Mouse (Mus musculus): Measurements from ENCODE around the gene Hpcal1. TPM values are rescaled to one million over a fixed set of nuclear protein-coding genes. Genes with fewer than 3 reads are reported as not detected.
"Not testable (repeated sequence)": the region's sequence is repeated elsewhere in the genome, so short reads cannot be mapped to it uniquely, and the experiment has no call there.

The Hpcal1 gene
- polyA plus RNA-seq, 1 experiment from 2014 or later: 77.0 TPM

DNA sequence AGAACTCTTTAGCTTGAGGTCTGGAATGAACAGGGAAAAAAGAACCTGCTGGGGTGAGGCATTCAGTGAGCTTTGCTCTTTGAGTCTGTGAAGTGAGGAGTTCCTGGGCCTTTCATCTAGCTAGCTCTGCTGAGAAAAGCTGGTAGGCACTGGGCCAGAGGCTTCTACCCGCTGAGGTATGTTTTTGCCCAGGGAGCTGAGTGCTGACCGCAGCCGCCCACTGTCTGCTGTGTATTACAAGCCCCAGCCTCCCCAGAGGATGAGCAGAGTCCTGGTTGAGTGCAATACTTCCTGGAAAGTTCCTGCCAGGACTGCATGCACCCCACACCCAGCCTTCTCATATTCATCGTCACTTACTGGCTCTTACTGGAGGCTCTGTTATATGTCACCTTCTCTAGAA, 59.8 kb downstream of the Hpcal1 start:
- no peaks in the 10 kb centered on the region for H3K36me3 ChIP-seq
- H3K4me1 ChIP-seq (replicated peaks): peaks cover 45% of the 10 kb centered on the region
- peak overlapping the region; percentile 38; the same call in 1 of the 2 replicates for H3K27ac ChIP-seq (replicated peaks)
- no peak overlapping the region for H3K9ac ChIP-seq
- H3K4me3 ChIP-seq: no peak overlapping the region
- no peak overlapping the region for H3K4me2 ChIP-seq
- 65% methylated on average over 4 of the region's 4 CpGs for WGBS
- H3K27me3 ChIP-seq: no peaks in the 10 kb centered on the region
- no peak for ATAC-seq (ENCODE audit: low read depth)
- no peaks in the 10 kb centered on the region for H3K9me3 ChIP-seq

- 33% methylated on average over 5 of the region's 5 CpGs for WGBS
- no peaks in the 10 kb centered on the region for H3K9me3 ChIP-seq
- no peaks in the 10 kb centered on the region for H3K36me3 ChIP-seq
- peak overlapping the region; percentile 12; the same call in 1 of the 2 replicates for H3K9ac ChIP-seq
- H3K27me3 ChIP-seq: no peaks in the 10 kb centered on the region
- peak overlapping the region; percentile 42; the same call in 1 of the 2 replicates for H3K27ac ChIP-seq (replicated peaks)
- no peak overlapping the region for H3K4me2 ChIP-seq
- no peak for ATAC-seq (ENCODE audit: low read depth)
- no peak overlapping the region for H3K4me3 ChIP-seq
- peaks cover 21% of the 10 kb centered on the region for H3K4me1 ChIP-seq (replicated peaks)
Observed at GRCm38 (mm10) chr12:17752828-17753227, 62.2 kb downstream of the Hpcal1 start.

GRCm38 (mm10) chr12:17754771-17755170, 64.1 kb downstream of the Hpcal1 start:
- Histone ChIP-seq H3K9me3 (no peaks in the 10 kb centered on the region), H3K9ac (no peak overlapping the region), H3K4me2 (no peak overlapping the region), H3K4me3 (no peak overlapping the region), H3K4me1 (replicated peaks) (peaks cover 19% of the 10 kb centered on the region), H3K27me3 (no peaks in the 10 kb centered on the region), H3K36me3 (no peaks in the 10 kb centered on the region), H3K27ac (replicated peaks) (no peak overlapping the region)
- no peak for ATAC-seq (ENCODE audit: low read depth)
- 90% methylated on average over 1 of the region's 1 CpGs for WGBS

GRCm38 (mm10) chr12:17756891-17757290, 66.2 kb downstream of the Hpcal1 start:
- H3K9me3 ChIP-seq: no peaks in the 10 kb centered on the region
- no peak overlapping the region for H3K4me2 ChIP-seq
- WGBS: 66% methylated on average over 4 of the region's 4 CpGs
- no peak overlapping the region for H3K9ac ChIP-seq
- H3K4me1 ChIP-seq (replicated peaks): peaks cover 6% of the 10 kb centered on the region
- H3K4me3 ChIP-seq: no peak overlapping the region
- H3K27me3 ChIP-seq: no peaks in the 10 kb centered on the region
- no peak for ATAC-seq (ENCODE audit: low read depth)
- H3K36me3 ChIP-seq: no peaks in the 10 kb centered on the region
- H3K27ac ChIP-seq (replicated peaks): no peak overlapping the region

- H3K9ac ChIP-seq: no peak overlapping the region
- 59% methylated on average over 6 of the region's 6 CpGs for WGBS
- no peaks in the 10 kb centered on the region for H3K27me3 ChIP-seq
- H3K4me3 ChIP-seq: no peak overlapping the region
- H3K9me3 ChIP-seq: no peaks in the 10 kb centered on the region
- ATAC-seq (ENCODE audit: low read depth): peak; percentile 30; the same call in 1 of the 2 replicates
- no peak overlapping the region for H3K27ac ChIP-seq (replicated peaks)
- no peak overlapping the region for H3K4me2 ChIP-seq
- peaks cover 7% of the 10 kb centered on the region for H3K4me1 ChIP-seq (replicated peaks)
- no peaks in the 10 kb centered on the region for H3K36me3 ChIP-seq
Observed at GRCm38 (mm10) chr12:17762286-17762933, 71.8 kb downstream of the Hpcal1 start.

GRCm38 (mm10) chr12:17763054-17763453, 72.4 kb downstream of the Hpcal1 start:
- H3K27me3 ChIP-seq: no peaks in the 10 kb centered on the region
- no peak for ATAC-seq (ENCODE audit: low read depth)
- H3K4me2 ChIP-seq: no peak overlapping the region
- H3K9ac ChIP-seq: no peak overlapping the region
- H3K27ac ChIP-seq (replicated peaks): no peak overlapping the region
- peaks cover 7% of the 10 kb centered on the region for H3K4me1 ChIP-seq (replicated peaks)
- H3K4me3 ChIP-seq: no peak overlapping the region
- H3K9me3 ChIP-seq: no peaks in the 10 kb centered on the region
- H3K36me3 ChIP-seq: no peaks in the 10 kb centered on the region

DNA sequence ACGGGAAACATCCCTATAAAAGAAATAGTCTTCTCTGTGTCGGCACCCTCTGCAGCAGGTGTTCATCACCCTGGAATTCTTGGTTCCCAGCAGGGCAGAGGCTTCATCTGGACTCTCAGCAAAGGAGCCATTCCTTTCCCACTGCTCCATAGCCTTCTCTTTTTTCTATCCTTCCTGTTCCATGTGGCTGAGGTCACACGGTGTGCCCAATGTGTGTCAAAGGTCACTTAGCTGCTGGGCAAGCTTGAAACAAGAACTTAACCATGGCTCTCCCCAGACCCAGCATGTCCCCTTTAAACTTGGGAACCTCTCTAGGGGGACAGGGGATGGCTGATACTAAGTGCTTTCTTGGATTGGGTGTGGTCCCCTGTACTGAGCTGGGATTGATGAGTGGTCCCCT, 73.3 kb downstream of the Hpcal1 start:
- H3K36me3 ChIP-seq: no peaks in the 10 kb centered on the region
- no peak overlapping the region for H3K4me3 ChIP-seq
- no peak overlapping the region for H3K27ac ChIP-seq (replicated peaks)
- 74% methylated on average over 3 of the region's 3 CpGs for WGBS
- H3K9ac ChIP-seq: no peak overlapping the region
- H3K4me1 ChIP-seq (replicated peaks): peaks cover 7% of the 10 kb centered on the region
- ATAC-seq (ENCODE audit: low read depth): peak; percentile 53; the same call in 1 of the 2 replicates
- H3K27me3 ChIP-seq: no peaks in the 10 kb centered on the region
- no peaks in the 10 kb centered on the region for H3K9me3 ChIP-seq
- no peak overlapping the region for H3K4me2 ChIP-seq

DNA sequence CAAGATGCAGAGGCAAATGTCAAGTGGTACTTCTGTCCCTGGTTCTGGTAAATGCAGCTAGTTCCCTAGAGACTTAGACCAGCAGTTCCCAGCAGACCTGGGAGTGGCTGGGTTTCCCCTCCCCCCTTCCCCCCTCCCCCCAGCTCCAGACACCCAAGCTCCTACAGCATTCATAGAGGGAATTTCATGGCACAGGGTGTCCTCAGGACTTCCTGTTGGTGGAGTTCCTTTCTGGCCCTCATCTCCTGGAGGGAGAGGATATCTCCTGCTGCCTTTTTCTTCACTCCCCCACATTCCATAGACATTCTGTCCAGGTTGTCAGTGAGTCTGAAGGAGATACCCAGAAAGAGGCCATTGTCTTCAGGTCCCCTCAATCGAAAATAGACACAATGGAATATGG, 76.9 kb downstream of the Hpcal1 start:
- H3K9ac ChIP-seq; H3K27me3 ChIP-seq; H3K4me3 ChIP-seq; H3K9me3 ChIP-seq; H3K4me1 ChIP-seq (replicated peaks); H3K4me2 ChIP-seq; H3K36me3 ChIP-seq; H3K27ac ChIP-seq (replicated peaks); ATAC-seq (ENCODE audit: low read depth): not testable (repeated sequence)
- WGBS: 83% methylated on average over 1 of the region's 1 CpGs

DNA sequence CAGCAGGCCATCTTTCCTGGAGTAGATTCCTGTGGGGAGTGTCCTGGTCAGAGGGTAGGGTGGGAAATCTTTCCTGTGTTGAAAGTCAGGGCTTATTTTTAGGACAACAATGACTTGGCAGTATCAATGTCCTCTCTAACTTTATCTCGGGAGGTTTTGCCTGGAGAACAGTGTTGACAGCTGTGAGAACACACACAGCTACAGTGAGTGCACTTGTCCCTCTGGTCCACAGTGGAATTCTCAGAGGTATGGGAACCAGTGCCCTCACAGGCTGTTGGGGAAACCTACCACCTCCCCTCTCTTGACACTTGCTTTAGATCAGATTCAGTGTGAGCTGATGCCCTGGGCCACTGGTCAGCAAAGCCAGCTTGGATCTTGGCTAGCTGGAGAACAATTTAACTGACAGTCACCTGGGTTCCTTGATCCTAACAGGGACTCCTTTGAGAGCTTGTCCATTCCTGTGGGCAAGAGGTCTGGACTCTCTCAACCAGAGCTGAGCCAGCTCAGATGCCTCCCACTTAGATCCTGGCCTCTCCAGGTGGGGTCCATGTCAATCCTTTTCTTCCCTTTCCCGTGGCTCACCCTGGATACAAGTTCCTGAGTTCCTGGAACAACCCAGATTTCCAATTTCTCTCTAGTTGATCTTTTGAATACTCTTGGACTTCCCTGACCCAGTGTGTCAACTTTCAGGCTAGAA, 79.0 kb downstream of the Hpcal1 start:
- no peak for ATAC-seq (ENCODE audit: low read depth)
- H3K4me3 ChIP-seq: no peak overlapping the region
- no peaks in the 10 kb centered on the region for H3K9me3 ChIP-seq
- H3K4me1 ChIP-seq (replicated peaks): no peaks in the 10 kb centered on the region
- no peak overlapping the region for H3K4me2 ChIP-seq
- no peak overlapping the region for H3K27ac ChIP-seq (replicated peaks)
- WGBS: 80% methylated on average over 2 of the region's 2 CpGs
- no peaks in the 10 kb centered on the region for H3K36me3 ChIP-seq
- no peak overlapping the region for H3K9ac ChIP-seq
- H3K27me3 ChIP-seq: no peaks in the 10 kb centered on the region

DNA sequence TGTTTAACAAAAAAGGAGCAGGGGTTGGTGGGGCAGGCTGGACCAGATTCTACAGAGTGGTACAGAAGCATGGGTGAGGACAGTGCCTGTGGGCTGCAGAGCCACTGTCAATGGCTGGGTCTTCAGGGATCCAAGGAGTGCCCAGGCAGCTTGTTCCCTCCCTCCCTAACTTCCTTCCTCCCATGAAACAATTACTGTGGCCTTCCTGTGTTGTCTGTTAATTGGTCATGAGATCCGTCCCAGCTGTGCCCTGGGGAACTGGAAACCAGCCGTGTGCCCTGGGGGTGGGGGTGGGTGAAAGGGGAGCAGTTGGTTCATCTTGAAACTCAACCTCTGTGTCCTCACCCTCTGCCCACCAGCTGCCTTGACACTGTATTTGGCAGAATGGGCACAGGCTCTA, 79.9 kb downstream of the Hpcal1 start:
- Histone ChIP-seq H3K9me3 (no peaks in the 10 kb centered on the region), H3K4me2 (no peak overlapping the region), H3K27me3 (no peaks in the 10 kb centered on the region), H3K4me1 (replicated peaks) (no peaks in the 10 kb centered on the region), H3K9ac (no peak overlapping the region), H3K27ac (replicated peaks) (no peak overlapping the region), H3K36me3 (no peaks in the 10 kb centered on the region), H3K4me3 (no peak overlapping the region)
- WGBS: 27% methylated on average over 2 of the region's 2 CpGs
- no peak for ATAC-seq (ENCODE audit: low read depth)

DNA sequence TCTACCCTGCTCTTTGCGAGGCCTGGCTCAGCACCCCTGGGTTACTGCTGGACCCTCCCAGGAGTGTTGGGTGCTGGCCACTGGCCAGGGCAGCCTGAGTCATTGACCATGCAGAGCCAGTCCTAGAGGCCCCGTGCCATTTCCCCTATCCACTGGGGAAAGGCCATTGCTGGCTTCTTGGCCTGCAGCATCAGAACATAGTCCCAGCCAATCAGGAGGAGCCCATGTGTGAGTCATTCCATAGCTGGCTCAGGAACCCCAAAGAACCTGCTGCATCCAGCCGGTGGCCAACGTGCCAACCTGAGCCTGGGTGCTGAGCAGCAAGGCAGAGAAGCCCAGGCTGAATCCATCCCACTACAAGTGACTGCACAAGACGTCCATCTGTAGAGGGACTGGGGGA, 83.1 kb downstream of the Hpcal1 start:
- not testable (repeated sequence) for H3K9me3 ChIP-seq; H3K27ac ChIP-seq (replicated peaks); H3K4me2 ChIP-seq; ATAC-seq (ENCODE audit: low read depth); H3K4me3 ChIP-seq; H3K9ac ChIP-seq; H3K4me1 ChIP-seq (replicated peaks); H3K27me3 ChIP-seq; H3K36me3 ChIP-seq
- 84% methylated on average over 5 of the region's 5 CpGs for WGBS

GRCm38 (mm10) chr12:17774842-17775241, 84.2 kb downstream of the Hpcal1 start:
- H3K4me1 ChIP-seq (replicated peaks); ATAC-seq (ENCODE audit: low read depth); H3K9me3 ChIP-seq; H3K27me3 ChIP-seq; H3K27ac ChIP-seq (replicated peaks); H3K9ac ChIP-seq; H3K4me2 ChIP-seq; H3K4me3 ChIP-seq; H3K36me3 ChIP-seq: not testable (repeated sequence)
- 48% methylated on average over 3 of the region's 3 CpGs for WGBS

DNA sequence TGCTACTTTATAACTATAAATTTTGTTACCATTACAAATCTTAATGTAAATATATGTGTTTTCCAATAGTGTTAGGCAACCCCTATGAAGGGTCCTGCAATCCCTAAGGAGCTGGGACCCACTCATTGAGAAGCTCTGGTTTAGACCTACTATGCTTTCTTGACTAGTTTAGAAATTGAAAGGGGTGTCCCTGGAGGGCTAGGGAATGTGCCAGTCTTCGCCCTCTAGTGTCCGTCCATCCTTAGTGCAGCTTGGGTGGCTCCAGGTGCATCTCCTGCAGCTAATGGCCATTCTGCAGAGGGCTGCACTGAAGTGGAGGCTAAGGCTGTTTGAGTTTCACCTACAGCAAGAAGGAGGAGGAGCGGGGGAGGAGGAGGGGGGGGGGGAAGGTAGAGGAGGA, 87.7 kb downstream of the Hpcal1 start:
- Histone ChIP-seq H3K27me3 (no peaks in the 10 kb centered on the region), H3K36me3 (no peaks in the 10 kb centered on the region), H3K4me1 (replicated peaks) (no peaks in the 10 kb centered on the region; the same call in 1 of the 2 replicates), H3K9ac (no peak overlapping the region), H3K4me3 (no peak overlapping the region), H3K9me3 (no peaks in the 10 kb centered on the region), H3K27ac (replicated peaks) (no peak overlapping the region), H3K4me2 (no peak overlapping the region)
- WGBS: 25% methylated on average over 3 of the region's 3 CpGs
- 0 out of 2 replicates have a peak, but pooled peaks have one; percentile 32 for ATAC-seq (ENCODE audit: low read depth)
